Mouse (Mus musculus) E14TG2a.4 (cell line): ENCODE measurements around the gene Tbc1d16.

Experiments used
- CTCF ChIP-seq: conservative IDR thresholded peaks from 2 replicates; pipeline ENCODE4 v1.5.1; 2014; ENCODE audit warnings: low read length
- NANOG ChIP-seq: IDR thresholded peaks from 2 replicates; pipeline ENCODE4 v1.6.1; 2014; ENCODE audit warnings: borderline replicate concordance, low read length, mixed read lengths
- POU5F1 ChIP-seq: IDR thresholded peaks from 2 replicates; pipeline ENCODE4 v1.6.1; 2014; ENCODE audit warnings: low read length, borderline replicate concordance

GRCm38 (mm10) chr11:119108573-119109263 lies 119.6 kb downstream of the Tbc1d16 start:
- TF ChIP-seq CTCF (no peak), POU5F1 (no peak), NANOG (no peak)
